Comparison of ENCODE assay signal across 13 mouse cellular contexts in genomic region chr3:90605049-90605448, GRCm38 (mm10). TPM values are rescaled to one million over a fixed set of nuclear protein-coding genes. Genes with fewer than 3 reads are reported as not detected.
DNase-seq lines count a peak whose midpoint lies in the region; ATAC-seq and TF ChIP-seq lines count a peak whose summit lies in the region.
"Had no signal": no experiment of that assay in that cellular context is flagged by ENCODE, and none has a peak within 500 bp of the region (broad histone marks: within the 10 kb centered on the region; RNA-seq: fewer than 3 reads in every experiment).

No protein-coding gene starts in this region.

- intact Hi-C loops in gastrocnemius, adult 2 months (cut with DNase I), result no loop called here

- no peak for DNase-seq in gastrocnemius, adult 2 months
- no peak for DNase-seq in gastrocnemius, postnatal 10 days
- peak; percentile 21 for DNase-seq in thymus, postnatal 0 days (ENCODE audit: low spot score)
- no peak for DNase-seq in thymus, adult 2 months
- DNase-seq in neural tube, embryonic 10.5 days (ENCODE audit: extremely low spot score, low spot score), result no peak
- DNase-seq: cerebellum, adult 2 months had no signal

- no peak overlapping the region for H3K4me2 ChIP-seq in limb, embryonic 13.5 days (replicated peaks)
- H3K4me2 ChIP-seq in neural tube, embryonic 15.5 days, result no peak overlapping the region
- H3K4me2 ChIP-seq: hindbrain, embryonic 15.5 days had no signal

- no peaks in the 10 kb centered on the region for H3K27me3 ChIP-seq in thymus, adult 2 months (ENCODE audit: control insufficient read depth, insufficient read depth, low read length)
- no peaks in the 10 kb centered on the region for H3K27me3 ChIP-seq in limb, embryonic 13.5 days
- H3K27me3 ChIP-seq in neural tube, embryonic 15.5 days (replicated peaks), result no peaks in the 10 kb centered on the region
- H3K27me3 ChIP-seq: hindbrain, embryonic 15.5 days had no signal

- no peaks in the 10 kb centered on the region for H3K36me3 ChIP-seq in thymus, adult 2 months (ENCODE audit: control insufficient read depth, insufficient read depth, low read length)
- no peaks in the 10 kb centered on the region for H3K36me3 ChIP-seq in limb, embryonic 13.5 days
- H3K36me3 ChIP-seq in neural tube, embryonic 15.5 days, result no peaks in the 10 kb centered on the region
- H3K36me3 ChIP-seq: hindbrain, embryonic 15.5 days; midbrain, embryonic 10.5 days had no signal

- no peaks in the 10 kb centered on the region for H3K9me3 ChIP-seq in limb, embryonic 13.5 days
- no peaks in the 10 kb centered on the region for H3K9me3 ChIP-seq in neural tube, embryonic 15.5 days (replicated peaks)
- H3K9me3 ChIP-seq: hindbrain, embryonic 15.5 days; midbrain, embryonic 10.5 days had no signal

- 4% methylated on average over 3 of the region's 3 CpGs for WGBS in thymus, adult 2 months
- WGBS in limb, embryonic 13.5 days, result 82% methylated on average over 3 of the region's 3 CpGs
- 87% methylated on average over 3 of the region's 3 CpGs for WGBS in neural tube, embryonic 15.5 days

- H3K4me1 ChIP-seq in thymus, adult 2 months (replicated peaks; ENCODE audit: control insufficient read depth, insufficient read depth, low read length), result peaks cover 25% of the 10 kb centered on the region
- peaks cover 40% of the 10 kb centered on the region for H3K4me1 ChIP-seq in limb, embryonic 13.5 days
- H3K4me1 ChIP-seq in neural tube, embryonic 15.5 days, result peaks cover 5% of the 10 kb centered on the region; the same call in 1 of the 2 replicates
- H3K4me1 ChIP-seq: midbrain, embryonic 10.5 days had no signal

- TF ChIP-seq CTCF in gastrocnemius, adult 2 months (IDR thresholded peaks at IDR 0.05), result no peak
- no peak for TF ChIP-seq CTCF in thymus, adult 2 months (IDR thresholded peaks at IDR 0.05; ENCODE audit: borderline replicate concordance, control insufficient read depth, extremely low read depth, insufficient read depth, low read length, poor library complexity)

- TF ChIP-seq POLR2A in thymus, adult 2 months (IDR thresholded peaks at IDR 0.05; ENCODE audit: control insufficient read depth, extremely low read depth, insufficient read depth, low read length, poor library complexity), result no peak

- no peak for ATAC-seq in limb, embryonic 13.5 days (ENCODE audit: low FRiP score, low read depth)
- ATAC-seq in erythroblast, adult 5-6 weeks (replicated peaks; ENCODE audit: low FRiP score, poor library complexity, severe bottlenecking), result no peak
- ATAC-seq in neural tube, embryonic 15.5 days (ENCODE audit: low FRiP score), result no peak

- no peak overlapping the region for H3K9ac ChIP-seq in limb, embryonic 13.5 days
- H3K9ac ChIP-seq in neural tube, embryonic 15.5 days (replicated peaks), result no peak overlapping the region
- H3K9ac ChIP-seq: hindbrain, embryonic 15.5 days had no signal

- H3K4me3 ChIP-seq in gastrocnemius, adult 2 months, result peak overlapping the region; percentile 35
- no peak overlapping the region for H3K4me3 ChIP-seq in thymus, adult 2 months (ENCODE audit: control insufficient read depth, insufficient read depth, low read length)
- H3K4me3 ChIP-seq in limb, embryonic 13.5 days, result no peak overlapping the region
- no peak overlapping the region for H3K4me3 ChIP-seq in neural tube, embryonic 15.5 days (replicated peaks)
- H3K4me3 ChIP-seq: hindbrain, embryonic 15.5 days; midbrain, embryonic 10.5 days had no signal

- peak overlapping the region; percentile 84 for H3K27ac ChIP-seq in gastrocnemius, adult 2 months
- H3K27ac ChIP-seq in thymus, adult 2 months (ENCODE audit: control insufficient read depth, insufficient read depth, low read length), result no peak overlapping the region
- peak overlapping the region; percentile 86 for H3K27ac ChIP-seq in limb, embryonic 13.5 days
- no peak overlapping the region for H3K27ac ChIP-seq in neural tube, embryonic 15.5 days (replicated peaks)
- H3K27ac ChIP-seq: hindbrain, embryonic 15.5 days; midbrain, embryonic 10.5 days had no signal

RNA-seq across cellular contexts. Expression of gene S100a4, which starts 1.5 kb away (rescaled TPM):
- 10 to 100 TPM in 1 of 2 experiments, 1 to 10 TPM in 1; 9.5 to 17.4 TPM for total RNA-seq in gastrocnemius, adult 2 months (2021)
- total RNA-seq in gastrocnemius, postnatal 10 days (2021), result 10 to 100 TPM in 1 of 2 experiments, 1 to 10 TPM in 1; 9.6 to 20.1 TPM
- polyA plus RNA-seq in thymus, postnatal 0 days (2015; fragmentation: Nextera tagmentation; extraction: Ambion mirVana), result 88.5 and 88.9 TPM in 2 replicates
- 31.0 and 51.8 TPM in 2 replicates for polyA plus RNA-seq in thymus, adult 2 months (2012; rRNA removed)
- polyA plus RNA-seq in limb, embryonic 13.5 days (2015; fragmentation: Nextera tagmentation; extraction: Ambion mirVana), result 6.7 and 7.0 TPM in 2 replicates
- 64.0 and 136 TPM in 2 replicates for total RNA-seq in erythroblast, adult 5-6 weeks (2015; ENCODE audit: low replicate concordance)
- 89.5 and 104 TPM in 2 replicates for total RNA-seq in erythroblast, adult 5-6 weeks (2017; ENCODE audit: low replicate concordance)
- 1.2 and 10.7 TPM in 2 replicates for polyA plus RNA-seq in neural tube, embryonic 15.5 days (2015; fragmentation: Nextera tagmentation; extraction: Ambion mirVana)

RNA-seq across cellular contexts. Expression of gene S100a5, which starts 3.3 kb away (rescaled TPM):
- total RNA-seq in gastrocnemius, adult 2 months (2021), result 1 to 10 TPM in 1 of 2 experiments, not detected in 1; 2.7 TPM
- not detected for total RNA-seq in gastrocnemius, postnatal 10 days (2021)
- polyA plus RNA-seq in thymus, postnatal 0 days (2015; fragmentation: Nextera tagmentation; extraction: Ambion mirVana), result 0.51 and 1.2 TPM in 2 replicates
- polyA plus RNA-seq in thymus, adult 2 months (2012; rRNA removed), result not detected in 2 replicates
- polyA plus RNA-seq in limb, embryonic 13.5 days (2015; fragmentation: Nextera tagmentation; extraction: Ambion mirVana), result not detected in 2 replicates
- total RNA-seq in erythroblast, adult 5-6 weeks (2015; ENCODE audit: low replicate concordance), result not detected in 2 replicates
- not detected in 2 replicates for total RNA-seq in erythroblast, adult 5-6 weeks (2017; ENCODE audit: low replicate concordance)
- not detected in 2 replicates for polyA plus RNA-seq in neural tube, embryonic 15.5 days (2015; fragmentation: Nextera tagmentation; extraction: Ambion mirVana)
- total RNA-seq: CH12.LX; left cerebral cortex, postnatal 10 days had no signal
- polyA plus RNA-seq: cerebellum, adult 2 months; hindbrain, embryonic 15.5 days; midbrain, embryonic 10.5 days had no signal

RNA-seq across cellular contexts. Expression of gene Gm42674, which starts 3.3 kb away (rescaled TPM):
- not detected for total RNA-seq in gastrocnemius, adult 2 months (2021)
- not detected for total RNA-seq in gastrocnemius, postnatal 10 days (2021)
- not detected in 2 replicates for polyA plus RNA-seq in thymus, postnatal 0 days (2015; fragmentation: Nextera tagmentation; extraction: Ambion mirVana)
- polyA plus RNA-seq in thymus, adult 2 months (2012; rRNA removed), result not detected in 2 replicates
- not detected in 2 replicates for polyA plus RNA-seq in limb, embryonic 13.5 days (2015; fragmentation: Nextera tagmentation; extraction: Ambion mirVana)
- total RNA-seq in erythroblast, adult 5-6 weeks (2015; ENCODE audit: low replicate concordance), result not detected in 2 replicates
- total RNA-seq in erythroblast, adult 5-6 weeks (2017; ENCODE audit: low replicate concordance), result not detected in 2 replicates
- not detected in 2 replicates for polyA plus RNA-seq in neural tube, embryonic 15.5 days (2015; fragmentation: Nextera tagmentation; extraction: Ambion mirVana)
- total RNA-seq: CH12.LX; left cerebral cortex, postnatal 10 days had no signal
- polyA plus RNA-seq: cerebellum, adult 2 months; hindbrain, embryonic 15.5 days; midbrain, embryonic 10.5 days had no signal

RNA-seq across cellular contexts. Expression of gene S100a6, which starts 7.6 kb away (rescaled TPM):
- 100 to 1,000 TPM in 1 of 2 experiments, 10 to 100 TPM in 1; 52.2 to 123 TPM for total RNA-seq in gastrocnemius, adult 2 months (2021)
- 100 to 1,000 TPM in 1 of 2 experiments, 10 to 100 TPM in 1; 83.2 to 102 TPM for total RNA-seq in gastrocnemius, postnatal 10 days (2021)
- 164 and 165 TPM in 2 replicates for polyA plus RNA-seq in thymus, postnatal 0 days (2015; fragmentation: Nextera tagmentation; extraction: Ambion mirVana)
- 62.7 and 96.8 TPM in 2 replicates for polyA plus RNA-seq in thymus, adult 2 months (2012; rRNA removed)
- 58.5 and 64.0 TPM in 2 replicates for polyA plus RNA-seq in limb, embryonic 13.5 days (2015; fragmentation: Nextera tagmentation; extraction: Ambion mirVana)
- 246 and 247 TPM in 2 replicates for total RNA-seq in erythroblast, adult 5-6 weeks (2015; ENCODE audit: low replicate concordance)
- 99.2 and 118 TPM in 2 replicates for total RNA-seq in erythroblast, adult 5-6 weeks (2017; ENCODE audit: low replicate concordance)
- 43.6 and 90.4 TPM in 2 replicates for polyA plus RNA-seq in neural tube, embryonic 15.5 days (2015; fragmentation: Nextera tagmentation; extraction: Ambion mirVana)
- total RNA-seq: CH12.LX had no signal

RNA-seq across cellular contexts. Expression of gene S100a2, which starts 15.0 kb away (rescaled TPM):
- not detected for total RNA-seq in gastrocnemius, adult 2 months (2021)
- total RNA-seq in gastrocnemius, postnatal 10 days (2021), result not detected
- 1.2 and 1.5 TPM in 2 replicates for polyA plus RNA-seq in thymus, postnatal 0 days (2015; fragmentation: Nextera tagmentation; extraction: Ambion mirVana)
- not detected in 2 replicates for polyA plus RNA-seq in thymus, adult 2 months (2012; rRNA removed)
- not detected in 2 replicates for polyA plus RNA-seq in limb, embryonic 13.5 days (2015; fragmentation: Nextera tagmentation; extraction: Ambion mirVana)
- not detected in 2 replicates for total RNA-seq in erythroblast, adult 5-6 weeks (2015; ENCODE audit: low replicate concordance)
- not detected in 2 replicates for total RNA-seq in erythroblast, adult 5-6 weeks (2017; ENCODE audit: low replicate concordance)
- polyA plus RNA-seq in neural tube, embryonic 15.5 days (2015; fragmentation: Nextera tagmentation; extraction: Ambion mirVana), result not detected in 2 replicates
- total RNA-seq: CH12.LX; left cerebral cortex, postnatal 10 days had no signal
- polyA plus RNA-seq: cerebellum, adult 2 months; hindbrain, embryonic 15.5 days; midbrain, embryonic 10.5 days had no signal

Comparison
In these comparisons a context has a peak if more than half of its experiments do, and no peak if none do; other contexts are left out.
1. H3K27ac ChIP-seq: peak in gastrocnemius, adult 2 months (single experiment) and limb, embryonic 13.5 days (single experiment); none in thymus, adult 2 months (single experiment) and neural tube, embryonic 15.5 days (single experiment).